Mouse (Mus musculus): ENCODE results near the gene Dip2c. TPM values are rescaled to one million over a fixed set of nuclear protein-coding genes. Genes with fewer than 3 reads are reported as not detected.

The Dip2c gene
- polyA plus RNA-seq, 1 experiment from 2014 or later, result 10.4 TPM

DNA sequence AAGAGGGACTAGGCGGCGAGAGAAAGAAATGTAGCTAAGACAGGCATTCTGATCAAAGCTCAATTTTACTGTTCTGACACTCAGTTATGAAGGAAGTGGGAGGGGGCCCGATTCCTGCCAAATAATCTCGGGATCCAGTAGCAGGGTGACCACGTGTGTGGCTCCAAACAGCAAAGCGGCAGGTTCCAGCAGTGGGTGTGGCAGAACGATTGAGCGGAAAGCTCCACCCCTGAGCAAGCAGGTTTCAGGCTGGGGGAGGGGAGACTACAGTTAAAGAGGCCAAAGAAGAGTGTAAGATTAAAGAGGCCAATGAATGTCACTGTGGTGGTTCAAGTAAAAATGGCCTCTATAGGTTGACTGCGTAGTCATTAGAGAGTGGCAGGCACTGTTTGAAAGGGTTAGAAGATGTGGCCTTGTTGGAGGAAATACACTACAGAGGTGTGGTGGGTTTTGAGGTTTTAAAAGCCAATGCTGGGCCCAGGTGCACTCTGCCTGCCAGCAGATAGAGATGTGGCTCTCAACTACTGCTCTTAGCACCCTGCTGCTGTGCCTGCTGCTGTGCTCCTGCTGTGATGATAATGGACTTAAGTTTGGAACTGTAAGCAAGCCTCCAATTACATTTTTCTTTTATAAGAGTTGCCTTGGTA is 271.5 kb downstream of the Dip2c start:
- H3K4me3 ChIP-seq (ENCODE audit: low read depth, low read length), result no peak overlapping the region
- no peaks in the 10 kb centered on the region for H3K36me3 ChIP-seq (ENCODE audit: control insufficient read depth, insufficient read depth, low read length)
- H3K27ac ChIP-seq (ENCODE audit: low read length), result no peak overlapping the region
- H3K27me3 ChIP-seq (ENCODE audit: control insufficient read depth, insufficient read depth, low read length), result no peaks in the 10 kb centered on the region
- WGBS, result 10% methylated on average over 9 of the region's 9 CpGs
- no peaks in the 10 kb centered on the region for H3K9me3 ChIP-seq (ENCODE audit: control insufficient read depth, low read depth, low read length)
- no peaks in the 10 kb centered on the region for H3K4me1 ChIP-seq (ENCODE audit: control insufficient read depth, insufficient read depth, low read length)
- ATAC-seq (ENCODE audit: insufficient number of reproducible peaks, insufficient read depth, low FRiP score, low read depth), result 0 out of 2 replicates have a peak, but pooled peaks have one; percentile 42
- H3K4me2 ChIP-seq (replicated peaks; ENCODE audit: low read depth, low read length), result no peak overlapping the region
- no peak overlapping the region for H3K9ac ChIP-seq (replicated peaks; ENCODE audit: low read depth, low read length)

DNA sequence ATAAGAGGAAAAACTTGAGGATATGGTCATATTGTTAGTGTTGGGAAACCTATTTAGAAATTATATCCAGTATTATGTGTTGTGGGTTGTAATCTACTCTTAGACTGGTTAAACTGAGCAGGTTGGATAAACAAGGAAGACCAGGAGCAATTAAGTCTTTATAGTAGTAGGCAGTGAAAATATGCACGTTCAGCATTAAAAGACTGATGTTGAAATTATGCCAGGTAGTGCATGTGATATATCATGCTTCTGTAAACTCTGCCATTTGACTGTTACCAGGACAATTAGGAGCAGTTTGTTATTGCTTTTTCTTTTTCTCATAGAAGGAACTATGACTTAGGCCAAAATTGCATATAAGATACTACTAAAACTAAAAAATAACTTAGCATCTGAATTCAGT is 285.8 kb downstream of the Dip2c start:
- no peaks in the 10 kb centered on the region; the same call in 1 of the 2 replicates for H3K36me3 ChIP-seq (ENCODE audit: control insufficient read depth, insufficient read depth, low read length)
- H3K27me3 ChIP-seq (ENCODE audit: control insufficient read depth, insufficient read depth, low read length), result no peaks in the 10 kb centered on the region
- no peak overlapping the region for H3K4me2 ChIP-seq (replicated peaks; ENCODE audit: low read depth, low read length)
- no peak overlapping the region for H3K9ac ChIP-seq (replicated peaks; ENCODE audit: low read depth, low read length)
- H3K27ac ChIP-seq (ENCODE audit: low read length), result no peak overlapping the region
- WGBS, result 67% methylated on average over 1 of the region's 1 CpGs
- ATAC-seq (ENCODE audit: insufficient number of reproducible peaks, insufficient read depth, low FRiP score, low read depth), result no peak
- no peak overlapping the region for H3K4me3 ChIP-seq (ENCODE audit: low read depth, low read length)
- H3K9me3 ChIP-seq (ENCODE audit: control insufficient read depth, low read depth, low read length), result no peaks in the 10 kb centered on the region
- no peaks in the 10 kb centered on the region for H3K4me1 ChIP-seq (ENCODE audit: control insufficient read depth, insufficient read depth, low read length)

DNA sequence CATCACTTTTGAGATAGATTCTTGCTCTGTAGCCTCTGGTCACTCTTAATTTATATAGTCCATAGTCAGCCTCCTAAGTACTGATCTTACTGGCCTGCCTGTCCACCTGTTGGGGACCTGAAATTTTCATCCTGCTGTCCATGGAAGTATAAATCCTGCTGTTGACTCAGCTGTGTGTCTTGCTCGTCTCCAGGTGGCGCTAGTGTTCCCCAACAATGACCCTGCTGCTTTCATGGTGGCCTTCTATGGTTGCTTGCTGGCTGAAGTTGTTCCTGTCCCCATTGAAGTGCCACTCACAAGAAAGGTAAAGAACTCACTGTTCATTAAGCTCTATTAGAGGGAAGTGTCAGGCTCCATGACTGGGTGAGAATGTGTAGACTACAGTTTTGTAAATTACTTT is 286.6 kb downstream of the Dip2c start:
- H3K9me3 ChIP-seq (ENCODE audit: control insufficient read depth, low read depth, low read length), result no peaks in the 10 kb centered on the region
- WGBS, result 11% methylated on average over 2 of the region's 2 CpGs

DNA sequence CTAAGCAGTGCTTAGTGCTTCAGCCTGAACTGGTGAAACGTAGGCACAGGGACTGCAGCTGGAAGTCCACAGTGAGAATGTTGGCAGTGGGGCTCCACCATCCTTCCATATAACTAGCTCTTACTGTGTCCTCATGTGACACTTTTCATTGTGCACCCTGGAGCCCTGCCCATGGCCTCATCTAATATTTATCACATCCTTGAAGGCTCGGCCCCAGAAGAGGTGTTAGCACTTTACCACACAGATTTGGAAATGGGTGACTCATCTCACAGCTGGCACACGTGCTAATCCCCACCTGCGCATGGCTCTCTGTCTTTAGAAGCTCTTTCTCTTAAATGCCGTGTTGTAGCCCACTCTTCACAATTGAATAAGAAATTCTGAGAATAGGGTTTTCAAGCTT is 292.5 kb downstream of the Dip2c start:
- H3K4me2 ChIP-seq (replicated peaks; ENCODE audit: low read depth, low read length), result no peak overlapping the region
- no peak overlapping the region for H3K27ac ChIP-seq (ENCODE audit: low read length)
- H3K4me3 ChIP-seq (ENCODE audit: low read depth, low read length), result no peak overlapping the region
- H3K9ac ChIP-seq (replicated peaks; ENCODE audit: low read depth, low read length), result no peak overlapping the region
- H3K36me3 ChIP-seq (ENCODE audit: control insufficient read depth, insufficient read depth, low read length), result peaks cover 9% of the 10 kb centered on the region
- H3K9me3 ChIP-seq (ENCODE audit: control insufficient read depth, low read depth, low read length), result no peaks in the 10 kb centered on the region
- H3K4me1 ChIP-seq (ENCODE audit: control insufficient read depth, insufficient read depth, low read length), result no peaks in the 10 kb centered on the region
- no peak for ATAC-seq (ENCODE audit: insufficient number of reproducible peaks, insufficient read depth, low FRiP score, low read depth)
- 87% methylated on average over 5 of the region's 5 CpGs for WGBS
- no peaks in the 10 kb centered on the region for H3K27me3 ChIP-seq (ENCODE audit: control insufficient read depth, insufficient read depth, low read length)

More for the DNA sequence above, 286.6 kb downstream of the Dip2c start:
- Histone ChIP-seq H3K4me2 (replicated peaks; ENCODE audit: low read depth, low read length) (no peak overlapping the region), H3K9ac (replicated peaks; ENCODE audit: low read depth, low read length) (no peak overlapping the region), H3K27me3 (ENCODE audit: control insufficient read depth, insufficient read depth, low read length) (no peaks in the 10 kb centered on the region), H3K4me3 (ENCODE audit: low read depth, low read length) (no peak overlapping the region), H3K27ac (ENCODE audit: low read length) (no peak overlapping the region), H3K36me3 (ENCODE audit: control insufficient read depth, insufficient read depth, low read length) (no peaks in the 10 kb centered on the region; the same call in 1 of the 2 replicates), H3K4me1 (ENCODE audit: control insufficient read depth, insufficient read depth, low read length) (no peaks in the 10 kb centered on the region)
- ATAC-seq (ENCODE audit: insufficient number of reproducible peaks, insufficient read depth, low FRiP score, low read depth), result no peak

DNA sequence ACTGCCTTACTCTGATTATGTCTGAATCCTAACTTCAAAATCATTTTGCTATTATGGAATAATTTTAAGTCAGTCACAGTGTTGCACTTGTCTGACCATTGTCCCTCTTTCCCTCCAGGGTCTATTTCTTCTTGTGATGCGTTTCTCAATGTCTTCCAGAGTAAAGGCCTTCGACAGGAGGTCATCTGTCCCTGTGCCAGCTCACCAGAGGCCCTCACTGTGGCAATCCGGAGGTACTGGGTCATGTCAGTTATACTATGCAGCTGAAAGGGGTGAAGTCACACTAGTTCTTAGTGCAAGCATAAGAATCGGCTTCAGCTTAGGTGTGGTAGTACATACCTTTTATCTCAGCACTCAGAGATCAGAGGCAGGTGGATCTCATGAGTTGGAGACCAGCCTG is 300.4 kb downstream of the Dip2c start:
- no peak overlapping the region for H3K4me3 ChIP-seq (ENCODE audit: low read depth, low read length)
- ATAC-seq (ENCODE audit: insufficient number of reproducible peaks, insufficient read depth, low FRiP score, low read depth), result no peak
- no peaks in the 10 kb centered on the region for H3K9me3 ChIP-seq (ENCODE audit: control insufficient read depth, low read depth, low read length)
- no peaks in the 10 kb centered on the region for H3K4me1 ChIP-seq (ENCODE audit: control insufficient read depth, insufficient read depth, low read length)
- H3K27me3 ChIP-seq (ENCODE audit: control insufficient read depth, insufficient read depth, low read length), result no peaks in the 10 kb centered on the region
- 89% methylated on average over 4 of the region's 4 CpGs for WGBS
- no peak overlapping the region for H3K4me2 ChIP-seq (replicated peaks; ENCODE audit: low read depth, low read length)
- no peak overlapping the region for H3K9ac ChIP-seq (replicated peaks; ENCODE audit: low read depth, low read length)
- no peak overlapping the region for H3K27ac ChIP-seq (ENCODE audit: low read length)
- no peaks in the 10 kb centered on the region for H3K36me3 ChIP-seq (ENCODE audit: control insufficient read depth, insufficient read depth, low read length)

DNA sequence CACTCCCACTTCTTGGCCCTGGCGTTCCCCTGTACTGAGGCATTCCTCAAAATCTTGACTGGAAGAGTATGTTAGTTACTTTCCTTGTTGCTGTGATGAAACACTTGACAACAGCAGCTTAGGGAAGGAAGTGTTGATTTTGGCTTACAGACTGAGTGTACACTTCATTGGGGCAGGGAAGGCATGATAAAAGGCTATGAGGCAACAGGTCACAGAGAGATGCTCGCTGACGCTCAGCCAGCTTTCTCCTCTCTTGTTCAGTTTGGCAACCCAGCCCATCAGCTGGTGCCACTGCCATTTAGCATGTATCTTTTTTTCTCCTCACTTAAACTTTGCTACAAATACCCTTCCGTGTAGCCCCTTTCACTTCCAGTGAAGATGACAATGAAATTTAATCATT is 302.1 kb downstream of the Dip2c start:
- ATAC-seq (ENCODE audit: insufficient number of reproducible peaks, insufficient read depth, low FRiP score, low read depth), result no peak
- Histone ChIP-seq H3K4me1 (ENCODE audit: control insufficient read depth, insufficient read depth, low read length) (no peaks in the 10 kb centered on the region), H3K27me3 (ENCODE audit: control insufficient read depth, insufficient read depth, low read length) (no peaks in the 10 kb centered on the region), H3K36me3 (ENCODE audit: control insufficient read depth, insufficient read depth, low read length) (no peaks in the 10 kb centered on the region), H3K4me3 (ENCODE audit: low read depth, low read length) (no peak overlapping the region), H3K9me3 (ENCODE audit: control insufficient read depth, low read depth, low read length) (no peaks in the 10 kb centered on the region), H3K27ac (ENCODE audit: low read length) (no peak overlapping the region), H3K9ac (replicated peaks; ENCODE audit: low read depth, low read length) (no peak overlapping the region), H3K4me2 (replicated peaks; ENCODE audit: low read depth, low read length) (no peak overlapping the region)
- 85% methylated on average over 4 of the region's 4 CpGs for WGBS

DNA sequence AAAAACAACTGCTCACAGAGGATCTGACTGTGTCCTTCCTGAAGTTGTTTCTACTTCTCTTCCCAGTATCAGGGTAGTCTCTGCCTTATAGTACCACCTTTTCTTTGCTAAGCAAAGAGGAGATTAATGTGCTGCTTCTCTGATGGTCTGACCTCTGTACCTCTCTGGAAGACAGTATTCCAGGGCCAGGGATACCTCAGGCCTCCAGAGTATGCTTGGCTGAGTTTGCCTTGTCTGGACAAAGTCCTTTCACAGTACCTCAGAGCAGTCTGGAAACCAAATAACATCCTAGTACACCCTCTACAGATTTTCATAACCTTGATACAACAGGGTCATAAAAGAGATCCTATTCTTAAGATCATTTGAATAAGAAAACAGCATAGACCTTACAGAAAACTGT is 305.5 kb downstream of the Dip2c start:
- Histone ChIP-seq H3K9ac (replicated peaks; ENCODE audit: low read depth, low read length) (no peak overlapping the region), H3K4me2 (replicated peaks; ENCODE audit: low read depth, low read length) (no peak overlapping the region), H3K4me1 (ENCODE audit: control insufficient read depth, insufficient read depth, low read length) (no peaks in the 10 kb centered on the region), H3K9me3 (ENCODE audit: control insufficient read depth, low read depth, low read length) (no peaks in the 10 kb centered on the region), H3K4me3 (ENCODE audit: low read depth, low read length) (no peak overlapping the region), H3K27me3 (ENCODE audit: control insufficient read depth, insufficient read depth, low read length) (no peaks in the 10 kb centered on the region), H3K27ac (ENCODE audit: low read length) (no peak overlapping the region), H3K36me3 (ENCODE audit: control insufficient read depth, insufficient read depth, low read length) (no peaks in the 10 kb centered on the region)
- ATAC-seq (ENCODE audit: insufficient number of reproducible peaks, insufficient read depth, low FRiP score, low read depth), result no peak

DNA sequence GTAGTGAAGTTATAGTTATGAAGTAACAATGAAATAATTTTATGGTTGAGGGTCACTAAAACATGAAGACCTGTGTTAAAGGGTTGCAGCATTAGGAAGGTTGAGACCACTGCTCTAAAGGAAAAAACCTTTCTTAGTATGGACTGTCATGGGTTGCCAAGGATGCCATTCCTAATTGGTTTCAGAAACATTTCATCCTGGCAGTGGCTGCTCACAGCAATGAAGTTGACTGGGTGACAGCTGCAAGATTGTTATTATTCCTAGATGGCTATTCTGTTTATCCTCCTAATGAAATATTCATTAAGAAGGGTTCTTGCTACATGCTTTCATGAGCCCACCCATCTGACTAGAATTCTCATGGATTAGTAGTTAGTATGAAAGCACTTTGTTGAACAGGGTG is 307.3 kb downstream of the Dip2c start:
- Histone ChIP-seq H3K27ac (ENCODE audit: low read length) (no peak overlapping the region), H3K9ac (replicated peaks; ENCODE audit: low read depth, low read length) (no peak overlapping the region)
- ATAC-seq (ENCODE audit: insufficient number of reproducible peaks, insufficient read depth, low FRiP score, low read depth), result no peak

More for the DNA sequence above, 307.3 kb downstream of the Dip2c start:
- Histone ChIP-seq H3K4me3 (ENCODE audit: low read depth, low read length) (no peak overlapping the region), H3K4me1 (ENCODE audit: control insufficient read depth, insufficient read depth, low read length) (no peaks in the 10 kb centered on the region), H3K27me3 (ENCODE audit: control insufficient read depth, insufficient read depth, low read length) (no peaks in the 10 kb centered on the region), H3K36me3 (ENCODE audit: control insufficient read depth, insufficient read depth, low read length) (no peaks in the 10 kb centered on the region), H3K9me3 (ENCODE audit: control insufficient read depth, low read depth, low read length) (no peaks in the 10 kb centered on the region), H3K4me2 (replicated peaks; ENCODE audit: low read depth, low read length) (no peak overlapping the region)

Measured in stomach, embryonic 14.5 days (tissue).